Mouse (Mus musculus) MN1 (cell line): ENCODE data around the gene Sept14.
"Not testable (repeated sequence)": the region's sequence is repeated elsewhere in the genome, so short reads cannot be mapped to it uniquely, and the experiment has no call there.

Experiments used
- DNase-seq: peaks from one replicate; pipeline ENCODE4 v3.0.0-alpha.2; 2016; ENCODE audit warnings: low spot score

Gene Sept14

GRCm38 (mm10) chr5:129708412-129708811 lies at the start of gene Sept14:
Gene Sept14, minus strand, starts transcription at chr5:129708512.
- no peak for DNase-seq

DNA sequence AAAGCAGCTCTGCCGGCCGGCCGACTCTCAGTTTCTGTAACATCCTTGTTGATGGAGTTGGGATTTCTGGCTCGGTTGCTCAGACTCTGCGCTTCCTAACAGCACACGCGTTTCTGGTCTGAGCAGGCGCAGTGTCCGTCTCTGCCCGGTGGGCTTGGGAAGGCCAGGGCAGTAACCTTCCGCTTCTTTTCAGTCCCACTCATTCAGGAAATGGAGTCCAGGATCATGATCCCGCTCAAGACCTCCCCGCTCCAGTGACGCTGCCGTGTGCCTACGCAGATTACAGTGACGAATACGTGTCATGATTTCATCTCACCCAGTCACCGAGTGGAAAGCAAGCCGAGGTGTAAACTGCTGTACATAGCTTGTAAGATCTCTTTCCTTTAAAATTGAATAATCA lies 48.6 kb upstream of the Sept14 start:
- DNase-seq, result no peak

DNA sequence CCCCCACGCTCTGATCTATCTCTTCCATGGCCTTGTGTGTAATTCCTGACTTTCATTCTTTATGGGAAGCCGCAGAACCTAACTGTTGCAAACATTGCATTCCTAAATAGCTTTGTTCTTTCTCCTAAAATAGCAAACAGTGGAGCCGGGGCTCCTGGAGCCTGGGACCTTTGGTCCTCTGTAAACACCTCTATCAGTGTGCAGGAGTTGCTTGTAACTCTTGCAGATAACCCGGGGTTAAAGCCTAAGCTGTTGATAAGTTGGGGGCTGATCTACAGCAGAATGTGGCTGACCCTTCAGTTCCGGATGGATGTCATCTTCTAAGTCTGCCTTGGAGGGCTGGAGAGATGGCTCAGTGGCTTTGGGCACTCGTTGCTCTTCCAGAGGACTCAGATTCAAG lies 35.7 kb upstream of the Sept14 start:
- DNase-seq, result no peak

GRCm38 (mm10) chr5:129742903-129743488 lies 34.7 kb upstream of the Sept14 start:
- DNase-seq, result no peak

DNA sequence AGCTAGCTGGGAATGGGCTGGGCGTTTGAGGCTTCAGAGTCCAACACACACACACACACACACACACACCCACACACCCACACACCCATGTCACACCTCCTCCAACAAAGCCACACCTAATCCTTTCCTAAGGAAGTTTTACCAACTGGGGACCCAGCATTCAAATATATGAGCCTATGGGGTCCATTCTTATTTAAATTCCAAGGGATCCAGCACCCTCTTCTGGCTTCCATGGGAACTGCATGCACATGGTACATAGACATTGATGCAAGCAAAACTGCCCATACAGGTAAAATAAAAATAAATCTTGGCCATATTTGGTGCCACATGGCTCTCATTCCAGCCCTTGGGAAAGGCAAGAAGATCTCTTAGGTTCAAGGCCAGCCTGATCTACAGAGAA lies 32.7 kb upstream of the Sept14 start:
- DNase-seq, result no peak

DNA sequence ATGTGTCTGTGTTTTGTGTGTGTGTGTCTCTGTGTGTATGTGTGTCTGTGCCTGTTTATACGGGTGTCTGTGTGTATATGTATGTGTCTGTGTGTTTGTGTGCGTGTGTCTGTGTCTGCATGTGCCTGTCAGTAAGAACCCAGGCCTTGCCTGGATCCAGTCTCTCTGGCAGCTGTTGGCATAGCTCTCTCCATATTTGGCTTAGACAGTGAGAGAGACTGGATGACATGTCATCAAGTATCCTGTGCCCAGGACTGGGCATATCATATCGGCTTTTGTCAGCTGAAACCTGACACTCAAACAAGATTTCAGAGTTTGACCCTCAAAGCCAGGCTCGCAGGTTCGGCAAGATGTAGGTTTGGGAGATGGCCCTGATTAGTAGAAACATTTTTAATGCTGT lies 22.7 kb upstream of the Sept14 start:
- DNase-seq, result no peak

- peak; percentile 72 for DNase-seq
These were observed 22.0 kb upstream of the Sept14 start for GRCm38 (mm10) chr5:129730344-129730743.

GRCm38 (mm10) chr5:129729286-129729685 lies 21.0 kb upstream of the Sept14 start:
- DNase-seq, result no peak

- no peak for DNase-seq
These were observed 18.5 kb upstream of the Sept14 start for GRCm38 (mm10) chr5:129726784-129727183.

DNA sequence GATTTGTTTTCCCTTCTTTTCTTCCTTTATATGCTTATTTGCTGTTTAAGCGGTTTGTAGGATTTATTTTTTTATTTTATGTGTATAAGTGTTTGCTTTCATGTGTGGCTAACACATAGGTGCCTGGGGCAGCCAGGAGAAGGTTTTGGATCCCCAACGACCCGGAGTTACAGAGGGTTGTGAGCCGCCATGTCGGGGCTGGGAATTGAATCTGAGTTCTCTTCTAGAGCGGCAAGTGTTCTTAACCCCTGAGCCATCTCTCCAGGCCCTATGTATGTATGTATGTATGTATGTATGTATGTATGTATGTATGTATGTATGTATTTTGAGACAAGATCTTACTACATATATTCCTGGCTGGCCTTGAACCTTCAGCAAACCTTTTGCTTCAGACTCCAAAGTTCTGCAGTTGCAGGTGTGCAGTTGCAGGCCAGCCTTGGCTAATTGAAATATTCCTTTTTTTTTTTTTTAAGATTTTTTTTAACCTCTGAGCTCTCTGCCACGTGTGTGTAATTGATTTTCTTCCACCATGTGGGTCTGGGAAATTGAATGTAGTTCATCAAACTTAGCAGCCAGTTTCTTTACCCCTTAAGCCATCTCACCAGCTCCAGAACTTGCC lies 17.6 kb upstream of the Sept14 start:
- DNase-seq, result no peak

GRCm38 (mm10) chr5:129724834-129725773 lies 16.8 kb upstream of the Sept14 start, which contains the start of gene Nipsnap2:
Gene Nipsnap2, plus strand, starts transcription at chr5:129725063.
- peak; percentile 94 for DNase-seq

GRCm38 (mm10) chr5:129724268-129724667 lies 16.0 kb upstream of the Sept14 start:
- no peak for DNase-seq

GRCm38 (mm10) chr5:129720176-129720575 lies 11.9 kb upstream of the Sept14 start:
- no peak for DNase-seq

GRCm38 (mm10) chr5:129717016-129717415 lies 8.7 kb upstream of the Sept14 start:
- DNase-seq, result no peak

DNA sequence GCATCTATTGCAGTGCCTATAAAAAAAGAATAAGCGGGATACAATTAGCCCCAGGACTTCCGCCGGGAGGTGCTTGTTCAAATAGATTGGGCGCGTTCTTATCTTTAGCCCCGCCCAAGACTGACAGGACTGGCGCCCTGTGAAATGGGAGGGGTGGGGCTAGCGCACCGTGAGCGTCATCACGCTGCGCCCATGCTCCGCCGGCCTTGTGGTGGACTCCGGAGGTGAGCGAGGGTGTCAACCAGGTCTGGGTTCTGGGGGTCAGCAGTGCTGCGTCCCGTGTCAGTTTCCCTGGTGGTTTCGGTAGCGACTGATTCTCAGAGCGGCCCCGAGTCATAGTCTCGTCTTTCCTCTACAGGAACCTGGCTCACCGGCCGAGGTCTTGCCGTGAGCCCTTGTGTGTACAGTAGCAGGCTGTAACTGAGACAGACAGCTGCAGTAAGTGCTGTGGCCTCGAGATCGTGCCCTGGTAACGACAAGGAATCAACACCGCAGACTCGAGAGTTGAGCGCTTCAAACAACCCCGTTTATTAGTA lies 7.1 kb upstream of the Sept14 start, which contains the start of gene Mrps17:
TSS of gene Mrps17 (plus strand) at position 172 of the 536 bp plus-strand sequence.
- peak; percentile 98 for DNase-seq

DNA sequence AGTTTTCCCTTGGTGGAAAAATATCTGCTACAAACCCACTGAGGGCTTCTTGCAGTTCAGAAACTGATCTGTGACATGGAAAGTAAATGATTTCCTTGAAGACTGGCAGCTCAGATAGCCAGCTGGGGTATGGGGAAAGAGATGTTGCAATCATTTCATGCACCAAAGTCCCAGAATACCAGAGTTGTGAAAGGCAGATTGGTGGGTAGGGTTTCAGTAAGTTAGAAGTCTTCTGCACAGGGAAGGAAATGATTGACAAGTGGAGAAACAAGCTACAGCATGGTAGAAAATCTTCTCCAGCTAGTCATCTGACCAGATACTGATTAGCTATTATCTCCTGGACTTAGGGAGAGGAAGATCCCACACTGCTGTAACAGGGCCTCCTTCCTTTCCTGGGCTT lies 4.9 kb downstream of the Sept14 start:
- no peak for DNase-seq

DNA sequence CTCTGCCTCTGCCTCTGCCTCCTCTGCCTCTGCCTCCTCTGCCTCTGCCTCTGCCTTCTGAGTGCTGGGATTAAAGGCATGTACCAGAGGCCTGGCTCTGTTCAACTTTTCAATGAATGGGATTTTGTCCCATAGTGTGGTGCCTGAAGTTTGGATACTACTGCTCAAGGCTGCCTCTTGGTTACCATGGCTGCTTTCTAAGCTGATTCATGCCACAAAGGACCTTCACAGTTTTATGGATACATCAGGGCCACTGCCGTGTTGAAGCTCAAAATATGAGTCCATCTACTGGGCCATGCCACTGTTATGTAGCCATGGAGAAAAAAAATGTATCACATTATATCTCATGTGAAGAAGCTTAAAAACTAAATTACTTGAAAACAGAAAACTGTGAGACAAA lies 6.6 kb downstream of the Sept14 start:
- DNase-seq, result no peak

DNA sequence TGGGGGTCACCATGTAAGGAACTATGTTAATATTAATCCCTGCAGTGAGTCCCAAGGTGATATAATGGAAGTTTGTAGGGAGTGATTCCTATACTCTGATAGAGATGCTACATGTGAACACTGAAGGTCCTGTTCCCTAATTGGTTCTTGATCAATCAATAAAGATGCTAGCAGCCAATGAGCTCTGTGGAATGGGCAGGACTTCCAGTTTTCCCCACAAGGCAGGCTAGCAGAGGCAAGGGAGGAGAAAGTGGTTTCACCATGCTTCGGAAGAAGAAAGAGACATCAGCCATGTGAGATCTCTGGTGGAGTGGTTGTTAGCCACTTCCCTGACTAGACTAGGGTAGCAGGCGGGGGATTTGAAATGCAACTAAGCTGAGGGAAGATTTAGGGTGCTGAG lies 7.8 kb downstream of the Sept14 start:
- no peak for DNase-seq

- DNase-seq, result no peak
These were observed 17.8 kb downstream of the Sept14 start for GRCm38 (mm10) chr5:129690528-129690927.

GRCm38 (mm10) chr5:129687621-129688020 lies 20.7 kb downstream of the Sept14 start:
- DNase-seq, result no peak

GRCm38 (mm10) chr5:129685141-129685540 lies 23.2 kb downstream of the Sept14 start:
- not testable (repeated sequence) for DNase-seq

GRCm38 (mm10) chr5:129670036-129670458 lies 38.3 kb downstream of the Sept14 start, which contains the start of gene Zfp11:
Gene Zfp11, minus strand, starts transcription at chr5:129670099.
- peak; percentile 86 for DNase-seq
